Comparison of ENCODE assay signal across 8 mouse cellular contexts in genomic region chr4:83656571-83656970, GRCm38 (mm10).
A peak's percentile ranks its signal among the peaks of the same experiment; 100 is the strongest.
DNase-seq lines count a peak whose midpoint lies in the region; ATAC-seq lines count a peak whose summit lies in the region.

No protein-coding gene starts in this region.

- intact Hi-C loops in left cerebral cortex, postnatal 36 days (cut with DNase I): no loop called here

- H3K4me1 ChIP-seq in heart, embryonic 15.5 days (replicated peaks): peaks cover 15% of the 10 kb centered on the region
- peaks cover 13% of the 10 kb centered on the region for H3K4me1 ChIP-seq in embryonic facial prominence, embryonic 12.5 days

- H3K27ac ChIP-seq in heart, embryonic 15.5 days: no peak overlapping the region
- H3K27ac ChIP-seq in embryonic facial prominence, embryonic 12.5 days: peak overlapping the region; percentile 30; the same call in 1 of the 2 replicates

- H3K4me3 ChIP-seq in heart, embryonic 15.5 days: no peak overlapping the region
- H3K4me3 ChIP-seq in embryonic facial prominence, embryonic 12.5 days: no peak overlapping the region

- DNase-seq in heart, adult 18-20 months: no peak
- DNase-seq in kidney, adult 11 months: peak; percentile 22
- peak; percentile 73 for DNase-seq in mesoderm, embryonic 11.5 days (ENCODE audit: low read depth, low spot score)
- DNase-seq in urinary bladder, adult 18-20 months (ENCODE audit: low spot score in 2 of 2): no peak
- no peak for DNase-seq in urinary bladder, postnatal 36 days (ENCODE audit: low spot score in 2 of 2)
- no peak for DNase-seq in left cerebral cortex, postnatal 36 days (ENCODE audit: low spot score in 2 of 2)

- no peaks in the 10 kb centered on the region for H3K27me3 ChIP-seq in heart, embryonic 15.5 days
- no peaks in the 10 kb centered on the region for H3K27me3 ChIP-seq in embryonic facial prominence, embryonic 12.5 days

- ATAC-seq in heart, embryonic 15.5 days (replicated peaks; ENCODE audit: insufficient number of reproducible peaks, insufficient read depth, low FRiP score, low read depth): no peak
- ATAC-seq in embryonic facial prominence, embryonic 12.5 days (ENCODE audit: insufficient number of reproducible peaks, insufficient read depth, low FRiP score, low TSS enrichment): peak; percentile 85

- H3K4me2 ChIP-seq in heart, embryonic 15.5 days: peak overlapping the region; percentile 27
- peak overlapping the region; percentile 32 for H3K4me2 ChIP-seq in embryonic facial prominence, embryonic 12.5 days (replicated peaks)

- no peaks in the 10 kb centered on the region for H3K36me3 ChIP-seq in heart, embryonic 15.5 days
- no peaks in the 10 kb centered on the region for H3K36me3 ChIP-seq in embryonic facial prominence, embryonic 12.5 days

- 20% methylated on average over 10 of the region's 10 CpGs for WGBS in heart, embryonic 15.5 days
- WGBS in embryonic facial prominence, embryonic 12.5 days: 7% methylated on average over 10 of the region's 10 CpGs

- no peak overlapping the region for H3K9ac ChIP-seq in heart, embryonic 15.5 days
- no peak overlapping the region for H3K9ac ChIP-seq in embryonic facial prominence, embryonic 12.5 days

- H3K9me3 ChIP-seq in heart, embryonic 15.5 days (replicated peaks): no peaks in the 10 kb centered on the region
- no peaks in the 10 kb centered on the region for H3K9me3 ChIP-seq in embryonic facial prominence, embryonic 12.5 days

Comparison
In these comparisons a context has a peak if more than half of its experiments do, and no peak if none do; other contexts are left out.
1. DNase-seq: peak in kidney, adult 11 months (single experiment) and mesoderm, embryonic 11.5 days (single experiment); none in heart, adult 18-20 months (0 of 2), urinary bladder, adult 18-20 months (0 of 2), urinary bladder, postnatal 36 days (0 of 2) and left cerebral cortex, postnatal 36 days (0 of 2).